Mouse (Mus musculus) liver, embryonic 13.5 days (tissue): ENCODE data around the gene Ecm1. TPM values are rescaled to one million over a fixed set of nuclear protein-coding genes. Genes with fewer than 3 reads are reported as not detected.

Source experiments
- ATAC-seq: fragments of 200-750 bp; cut with Nextera tagmentation; 2 replicates; pipeline ENCODE4 v1.8.0; 2017; ENCODE audit warnings: low read depth, mild to moderate bottlenecking, moderate number of reproducible peaks, moderate library complexity
- DNase-seq: peaks from one replicate; pipeline ENCODE4 v3.0.0; 2022
- H3K27ac ChIP-seq: fragments of 300-500 bp; sonication (generic); 2 replicates; pipeline ENCODE4 v1.5.1; 2015; ENCODE audit warnings: moderate library complexity, mild to moderate bottlenecking, inconsistent platforms
- H3K27me3 ChIP-seq: fragments of 300-500 bp; sonication (generic); 2 replicates; pipeline ENCODE4 v1.6.1; 2015; ENCODE audit warnings: mild to moderate bottlenecking, inconsistent platforms
- H3K36me3 ChIP-seq: fragments of 300-500 bp; sonication (generic); 2 replicates; pipeline ENCODE4 v1.6.1; 2015; ENCODE audit warnings: mild to moderate bottlenecking, inconsistent platforms
- H3K4me1 ChIP-seq: fragments of 300-500 bp; sonication (generic); replicated peaks from 2 replicates; pipeline ENCODE4 v1.6.1; 2015; ENCODE audit warnings: inconsistent platforms
- H3K4me2 ChIP-seq: fragments of 300-500 bp; sonication (generic); 2 replicates; pipeline ENCODE4 v1.6.1; 2015; ENCODE audit warnings: inconsistent platforms, mild to moderate bottlenecking, moderate library complexity
- H3K4me3 ChIP-seq: fragments of 300-500 bp; sonication (generic); replicated peaks from 2 replicates; pipeline ENCODE4 v1.5.1; 2015; ENCODE audit warnings: mild to moderate bottlenecking, inconsistent platforms
- H3K9ac ChIP-seq: fragments of 300-500 bp; sonication (generic); 2 replicates; pipeline ENCODE4 v1.6.1; 2015; ENCODE audit warnings: mild to moderate bottlenecking, inconsistent platforms
- H3K9me3 ChIP-seq: fragments of 300-500 bp; sonication (generic); replicated peaks from 2 replicates; pipeline ENCODE4 v1.6.1; 2016; ENCODE audit warnings: inconsistent platforms
- WGBS: fragments of 180-500 bp; shearing (Covaris S2); methylation state at CpG from one replicate; pipeline ENCODE4 v1.1.7; 2015; ENCODE audit not compliant: insufficient replicate concordance; 5-methylcytosine and 5-hydroxymethylcytosine counted together
- polyA plus RNA-seq: library from polyadenylated mRNA; unstranded; fragments of >200 nt; fragmentation: Nextera tagmentation; extraction: Ambion mirVana; gene quantifications from 2 replicates; pipeline ENCODE4 v1.2.1, GENCODE M21; 2015

The Ecm1 gene
- polyA plus RNA-seq, 1 experiment from 2014 or later, result 9.8 TPM

DNA sequence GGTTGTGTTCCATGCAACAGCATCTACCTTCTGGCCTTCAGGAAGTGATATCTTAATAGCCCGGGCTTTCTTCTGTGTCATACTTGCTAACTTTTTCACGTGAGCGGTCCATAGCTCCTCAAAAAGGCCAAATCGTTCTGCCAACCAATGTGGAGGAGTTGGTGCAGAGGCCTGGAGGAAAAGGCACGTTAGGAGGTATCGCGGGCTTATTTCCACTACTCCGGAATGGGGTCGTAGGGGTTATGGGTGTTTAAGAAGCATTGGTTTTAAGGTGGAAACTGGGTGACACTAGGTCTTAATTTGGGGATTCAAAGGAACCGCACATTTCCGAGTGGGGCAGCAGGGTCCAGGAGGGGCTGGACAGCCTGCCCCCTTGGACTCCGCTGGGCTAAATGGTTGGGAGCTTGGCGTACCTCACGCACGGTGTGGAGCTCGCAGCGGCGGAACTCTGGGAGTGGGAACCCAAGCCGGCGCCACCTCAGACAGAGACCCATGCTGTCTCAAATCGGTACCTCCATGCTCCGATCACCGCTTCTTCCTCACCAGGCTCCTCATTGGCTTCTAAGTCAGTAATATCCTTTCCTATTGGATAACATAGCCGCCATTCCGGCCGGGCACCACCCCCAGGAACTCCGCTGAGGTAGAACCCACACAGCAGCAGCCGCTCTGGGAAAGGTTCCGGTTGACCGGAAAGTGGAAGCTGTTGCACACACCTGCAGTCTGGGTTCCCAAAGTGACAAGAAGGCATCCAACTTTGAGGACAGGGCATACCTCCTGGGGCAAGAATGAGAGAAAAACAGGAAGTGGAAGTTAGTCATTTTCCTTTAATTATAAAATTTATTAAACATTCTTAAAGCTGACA, 15.2 kb upstream of the Ecm1 start:
- H3K27ac ChIP-seq, result peak overlapping the region; percentile 63
- peaks cover 31% of the 10 kb centered on the region for H3K36me3 ChIP-seq
- H3K9me3 ChIP-seq, result no peaks in the 10 kb centered on the region
- DNase-seq (peak; percentile 91), ATAC-seq (peak; percentile 99)
- peaks cover 19% of the 10 kb centered on the region for H3K4me1 ChIP-seq
- H3K4me3 ChIP-seq, result peak overlapping the region; percentile 77
- WGBS, result under 1% methylated on average over 30 of the region's 30 CpGs
- H3K27me3 ChIP-seq, result no peaks in the 10 kb centered on the region
- H3K9ac ChIP-seq, result peak overlapping the region; percentile 81
- H3K4me2 ChIP-seq, result peak overlapping the region; percentile 81

DNA sequence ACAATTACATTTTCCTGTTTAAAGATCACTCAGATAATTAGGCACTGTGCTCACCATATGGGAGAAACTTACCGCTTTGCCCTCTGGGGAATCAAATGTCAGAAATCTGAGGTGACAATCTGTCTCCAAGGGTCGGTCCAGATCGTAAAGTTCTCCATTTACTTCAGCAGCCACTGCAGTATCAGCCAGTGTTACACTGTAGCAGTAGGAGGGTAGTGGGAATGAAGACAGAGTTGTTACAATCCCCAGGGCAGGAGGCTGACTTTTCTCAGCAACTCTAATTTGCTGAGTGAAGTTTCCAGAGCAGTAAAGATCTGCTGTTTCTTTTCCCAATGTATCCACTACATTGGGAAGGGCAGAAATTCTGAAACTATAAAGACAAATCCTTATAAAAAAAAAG, 13.6 kb upstream of the Ecm1 start:
- H3K27me3 ChIP-seq, result no peaks in the 10 kb centered on the region
- no peak overlapping the region for H3K27ac ChIP-seq
- WGBS, result 82% methylated on average over 3 of the region's 3 CpGs
- H3K4me2 ChIP-seq, result peak overlapping the region; percentile 81; the same call in 1 of the 2 replicates
- H3K9ac ChIP-seq, result no peak overlapping the region
- peaks cover 47% of the 10 kb centered on the region for H3K36me3 ChIP-seq
- no peak overlapping the region for H3K4me3 ChIP-seq
- H3K4me1 ChIP-seq, result peaks cover 19% of the 10 kb centered on the region
- H3K9me3 ChIP-seq, result no peaks in the 10 kb centered on the region
- no peak for DNase-seq
- ATAC-seq, result no peak

DNA sequence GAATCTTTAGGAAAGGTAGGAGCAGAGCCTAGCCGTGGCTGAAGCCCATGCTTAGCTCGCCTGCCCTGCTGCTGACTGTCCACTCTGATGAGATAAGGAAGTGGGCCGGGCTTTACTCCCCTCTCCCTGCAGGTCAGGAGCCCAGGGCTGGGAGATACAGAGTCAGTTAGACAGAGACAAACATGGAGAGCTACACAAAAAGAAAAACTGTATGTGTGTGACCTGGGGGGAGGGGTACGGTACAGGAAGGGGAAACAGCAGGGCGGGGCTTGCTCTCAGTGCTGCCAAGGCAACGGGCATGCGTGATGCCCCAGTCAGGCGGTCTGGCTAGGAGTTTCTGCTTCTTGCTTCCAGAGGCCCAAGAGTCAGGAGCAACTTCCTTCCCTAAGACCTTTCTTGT, 1.0 kb upstream of the Ecm1 start:
- 22% methylated on average over 8 of the region's 8 CpGs for WGBS
- Histone ChIP-seq H3K4me3 (no peak overlapping the region), H3K4me1 (peaks cover 38% of the 10 kb centered on the region), H3K4me2 (peak overlapping the region; percentile 27), H3K36me3 (peaks cover 79% of the 10 kb centered on the region), H3K9me3 (no peaks in the 10 kb centered on the region), H3K9ac (no peak overlapping the region), H3K27me3 (no peaks in the 10 kb centered on the region), H3K27ac (peak overlapping the region; percentile 73)
- peak; percentile 38 for DNase-seq
- ATAC-seq, result peak; percentile 40; the same call in 1 of the 2 replicates

DNA sequence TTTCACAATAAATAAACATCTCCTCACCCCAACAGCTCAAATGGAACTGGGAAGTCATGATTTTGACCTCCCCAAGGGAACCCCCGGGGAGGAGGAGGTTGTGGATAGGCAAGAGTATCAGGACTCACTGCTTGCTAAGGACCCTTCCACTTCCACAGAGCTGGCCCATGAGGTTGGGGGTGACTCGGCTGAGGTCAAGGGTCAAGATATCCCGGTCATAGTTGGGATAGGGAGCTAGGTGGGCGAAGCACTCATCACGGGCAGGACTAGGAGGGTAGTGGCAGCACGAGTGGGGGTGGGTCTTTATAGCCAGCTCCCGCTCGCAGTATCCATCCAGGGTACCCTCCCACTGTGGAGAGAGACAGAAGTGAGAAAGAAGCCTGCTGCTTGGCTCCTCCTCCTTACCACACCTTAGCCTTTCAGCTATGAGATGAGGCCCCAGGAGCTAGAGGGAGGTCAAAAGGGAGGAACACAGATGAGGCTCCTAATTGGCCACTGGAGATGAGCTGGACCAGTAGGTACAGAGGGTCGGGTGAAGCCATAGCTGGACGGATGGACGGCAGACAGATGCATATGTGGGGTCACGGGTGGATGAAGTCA, 4.2 kb downstream of the Ecm1 start:
- no peak for ATAC-seq
- Histone ChIP-seq H3K4me3 (no peak overlapping the region), H3K36me3 (peaks cover 37% of the 10 kb centered on the region), H3K9ac (no peak overlapping the region; the same call in 1 of the 2 replicates), H3K27ac (peak overlapping the region; percentile 57; the same call in 1 of the 2 replicates), H3K4me2 (no peak overlapping the region), H3K27me3 (no peaks in the 10 kb centered on the region), H3K4me1 (peaks cover 54% of the 10 kb centered on the region), H3K9me3 (no peaks in the 10 kb centered on the region)
- DNase-seq, result no peak
- 78% methylated on average over 12 of the region's 12 CpGs for WGBS

DNA sequence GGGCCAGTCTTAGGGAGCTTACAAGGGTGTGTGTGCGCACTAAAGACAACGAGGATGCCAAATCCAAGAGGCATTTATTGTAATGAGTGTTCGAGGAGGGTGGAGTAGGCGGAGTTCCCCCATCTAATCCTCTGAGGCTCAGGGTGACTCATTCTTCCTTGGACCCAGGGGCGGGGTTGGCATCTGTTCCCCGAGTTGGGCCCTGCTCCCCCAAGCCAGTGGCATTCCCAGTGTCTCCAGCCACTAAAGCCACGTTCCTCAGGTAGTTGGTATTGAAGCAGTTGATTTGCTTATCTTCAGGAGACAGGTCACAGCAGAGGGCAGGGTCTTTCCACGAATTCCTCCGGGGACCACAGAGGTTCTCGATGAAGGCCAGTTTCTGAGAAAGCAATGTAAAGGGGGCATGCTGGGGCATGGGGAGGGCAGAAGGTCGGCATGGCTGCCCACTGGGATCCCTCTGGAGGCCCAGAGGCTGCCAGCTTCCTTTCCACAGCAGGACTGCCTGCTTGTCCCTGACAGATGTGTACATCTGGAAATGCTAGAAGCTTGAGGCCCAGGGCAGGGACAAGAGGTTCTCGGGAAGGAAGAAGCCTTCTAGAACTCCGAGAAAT, 5.2 kb downstream of the Ecm1 start:
- Histone ChIP-seq H3K4me2 (peak overlapping the region; percentile 27), H3K27me3 (no peaks in the 10 kb centered on the region), H3K4me1 (peaks cover 44% of the 10 kb centered on the region), H3K9me3 (no peaks in the 10 kb centered on the region), H3K36me3 (peaks cover 27% of the 10 kb centered on the region), H3K9ac (peak overlapping the region; percentile 12), H3K27ac (peak overlapping the region; percentile 57), H3K4me3 (no peak overlapping the region)
- 40% methylated on average over 13 of the region's 13 CpGs for WGBS
- ATAC-seq, result peak; percentile 66
- peak; percentile 50 for DNase-seq

DNA sequence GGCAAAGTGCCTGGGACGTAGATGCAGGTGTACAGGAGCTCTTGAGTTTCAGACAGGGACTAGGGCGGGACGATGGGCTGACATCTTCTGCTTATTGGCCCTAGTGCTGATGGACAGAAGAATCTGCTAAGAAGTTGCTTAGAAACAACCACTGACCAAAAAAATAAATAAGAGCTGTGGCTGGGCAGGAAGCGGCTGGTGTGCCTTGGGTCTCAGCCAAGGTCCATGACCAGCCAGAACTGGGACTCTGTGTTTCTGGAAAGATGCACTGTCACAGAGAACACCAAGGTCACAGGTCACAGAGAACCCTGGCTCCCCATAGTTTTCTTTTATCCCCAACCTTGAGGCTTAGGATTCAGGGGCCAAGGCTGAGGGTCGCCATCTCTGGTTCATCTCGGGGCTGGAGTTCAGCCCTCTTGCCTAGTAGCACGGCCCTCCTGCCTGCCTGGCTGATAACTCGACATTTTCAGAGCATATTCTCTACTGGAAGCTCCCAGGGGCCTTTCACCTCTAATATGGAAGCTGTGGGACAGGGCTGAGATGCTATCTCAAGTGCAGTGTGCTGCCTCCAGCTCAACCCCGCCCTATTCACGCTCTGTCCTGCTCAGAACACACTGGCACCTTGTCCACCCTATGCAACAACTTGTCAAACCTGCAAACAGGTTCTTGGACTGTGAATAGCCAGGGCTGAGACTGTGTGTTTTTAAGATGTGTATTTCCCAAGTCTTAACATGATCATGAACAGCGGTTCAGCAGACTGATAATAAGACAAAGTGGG, 6.4 kb downstream of the Ecm1 start:
- Histone ChIP-seq H3K27me3 (no peaks in the 10 kb centered on the region), H3K27ac (peak overlapping the region; percentile 2; the same call in 1 of the 2 replicates), H3K9me3 (no peaks in the 10 kb centered on the region), H3K9ac (no peak overlapping the region), H3K4me3 (no peak overlapping the region), H3K4me2 (no peak overlapping the region), H3K4me1 (peaks cover 37% of the 10 kb centered on the region), H3K36me3 (peaks cover 22% of the 10 kb centered on the region)
- no peak for ATAC-seq
- no peak for DNase-seq
- 62% methylated on average over 11 of the region's 11 CpGs for WGBS

DNA sequence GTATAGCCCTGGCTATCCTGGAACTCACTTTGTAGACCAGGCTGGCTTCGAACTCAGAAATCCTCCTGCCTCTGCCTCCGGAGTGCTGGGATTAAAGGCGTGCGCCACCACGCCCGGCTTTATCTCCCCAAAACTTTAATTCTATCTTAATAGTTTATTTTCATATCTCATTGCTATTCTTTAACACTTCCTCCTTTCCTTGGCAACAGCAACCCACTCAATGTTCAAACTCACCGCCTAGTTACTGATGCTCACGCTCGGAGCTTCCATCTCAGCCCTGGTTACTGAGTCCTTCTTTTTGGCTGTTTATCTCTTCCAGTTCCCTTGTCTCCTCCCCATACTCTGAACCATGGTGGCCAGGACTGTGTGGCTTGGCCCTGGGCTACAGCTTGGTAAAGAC, 7.1 kb downstream of the Ecm1 start:
- Histone ChIP-seq H3K4me2 (no peak overlapping the region), H3K9ac (no peak overlapping the region), H3K27ac (no peak overlapping the region), H3K27me3 (no peaks in the 10 kb centered on the region), H3K4me1 (peaks cover 37% of the 10 kb centered on the region), H3K9me3 (no peaks in the 10 kb centered on the region), H3K4me3 (no peak overlapping the region), H3K36me3 (peaks cover 22% of the 10 kb centered on the region)
- DNase-seq (no peak), ATAC-seq (no peak)
- 88% methylated on average over 9 of the region's 9 CpGs for WGBS

DNA sequence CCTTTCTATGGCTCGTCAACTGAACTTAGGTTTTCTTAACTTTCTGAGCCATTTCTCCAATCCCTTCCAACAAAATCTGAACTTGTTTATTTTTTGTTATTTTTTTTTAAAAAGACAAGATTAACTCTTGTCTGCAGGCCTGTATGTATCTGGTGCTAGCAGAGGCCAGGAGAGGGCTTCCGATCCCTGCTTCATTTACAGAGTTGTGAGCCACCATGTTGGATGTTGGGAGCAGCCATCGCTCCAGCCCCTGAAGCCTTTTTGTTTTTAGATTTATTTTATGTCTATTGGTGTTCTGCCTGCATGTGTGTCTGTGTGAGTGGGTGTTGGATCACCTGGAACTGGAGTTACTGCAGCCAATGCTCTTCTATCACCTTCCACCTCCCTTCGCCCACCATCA, 7.6 kb downstream of the Ecm1 start:
- Histone ChIP-seq H3K4me1 (peaks cover 37% of the 10 kb centered on the region), H3K4me2 (no peak overlapping the region), H3K9ac (no peak overlapping the region), H3K27me3 (no peaks in the 10 kb centered on the region), H3K36me3 (peaks cover 22% of the 10 kb centered on the region), H3K4me3 (no peak overlapping the region), H3K27ac (no peak overlapping the region), H3K9me3 (no peaks in the 10 kb centered on the region)
- no peak for DNase-seq
- 84% methylated on average over 4 of the region's 4 CpGs for WGBS
- no peak for ATAC-seq

DNA sequence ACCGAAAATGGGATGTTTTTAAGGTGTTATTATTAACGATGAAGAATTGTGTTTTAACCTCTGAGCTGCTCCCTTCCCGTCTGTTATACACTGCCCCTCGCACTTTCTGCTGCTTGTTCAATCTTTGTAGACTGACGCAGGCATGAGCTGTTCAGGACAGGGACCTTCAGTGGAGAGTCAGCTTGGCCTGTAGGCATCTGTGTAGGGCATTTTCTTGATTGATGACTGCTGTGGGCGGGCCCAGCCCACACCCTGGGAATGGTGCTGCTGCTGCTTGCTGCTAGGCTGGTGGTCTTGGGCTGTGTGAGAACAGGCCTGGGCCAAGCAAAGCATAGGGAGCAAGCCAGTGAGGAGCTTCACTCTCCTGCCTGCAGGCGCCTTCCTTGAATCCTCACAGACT, 8.9 kb downstream of the Ecm1 start:
- Histone ChIP-seq H3K36me3 (peaks cover 9% of the 10 kb centered on the region), H3K9ac (no peak overlapping the region), H3K9me3 (no peaks in the 10 kb centered on the region), H3K4me1 (peaks cover 32% of the 10 kb centered on the region), H3K27ac (no peak overlapping the region), H3K4me2 (no peak overlapping the region), H3K4me3 (no peak overlapping the region), H3K27me3 (no peaks in the 10 kb centered on the region)
- ATAC-seq (no peak), DNase-seq (no peak)
- 75% methylated on average over 7 of the region's 7 CpGs for WGBS

DNA sequence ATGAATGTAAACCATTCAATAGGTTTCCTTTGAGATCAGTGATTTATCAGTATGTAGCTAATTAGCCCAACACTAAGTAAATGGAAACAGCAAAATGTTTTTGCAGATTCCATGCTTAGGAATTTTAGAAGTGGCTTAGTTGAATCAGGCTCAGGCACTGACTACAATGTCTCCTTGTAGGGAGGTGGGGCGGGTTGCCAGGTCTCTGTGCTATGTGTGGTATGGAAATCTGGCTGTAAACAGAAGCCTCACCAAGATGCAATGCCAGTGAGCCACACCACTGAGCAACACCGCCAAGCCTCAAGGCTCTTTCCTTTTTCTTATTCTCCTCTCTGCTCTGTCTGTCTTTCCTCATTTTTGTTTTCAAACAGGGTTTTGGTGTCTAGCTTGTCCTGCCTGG, 10.5 kb downstream of the Ecm1 start:
- H3K9ac ChIP-seq, result no peak overlapping the region
- peaks cover 17% of the 10 kb centered on the region for H3K4me1 ChIP-seq
- no peak for DNase-seq
- H3K9me3 ChIP-seq, result no peaks in the 10 kb centered on the region
- H3K4me2 ChIP-seq, result no peak overlapping the region
- no peak overlapping the region for H3K4me3 ChIP-seq
- no peaks in the 10 kb centered on the region for H3K27me3 ChIP-seq
- H3K27ac ChIP-seq, result no peak overlapping the region
- ATAC-seq, result no peak
- WGBS, result 74% methylated on average over 2 of the region's 2 CpGs
- no peaks in the 10 kb centered on the region for H3K36me3 ChIP-seq
